Mouse (Mus musculus): Measurements from ENCODE around the gene Eva1a.

- no peak for TF ChIP-seq CTCF (IDR thresholded peaks at IDR 0.05; ENCODE audit: control insufficient read depth, insufficient read depth, insufficient replicate concordance, low read depth, low read length)
- TF ChIP-seq POLR2A (IDR thresholded peaks at IDR 0.05; ENCODE audit: control insufficient read depth, low read depth, low read length): no peak
Observed at GRCm38 (mm10) chr6:82135959-82136712, 95.3 kb downstream of the Eva1a start.

Data from testis, adult 2 months (tissue).